Mouse (Mus musculus) brain, embryonic 14.5 days (tissue): ENCODE data around the gene Xpo4.

Source experiments
- CTCF ChIP-seq: fragments of 200-500 bp; IDR thresholded peaks from 2 replicates; pipeline ENCODE4 v1.5.1; 2012; ENCODE audit warnings: inconsistent platforms, mild to moderate bottlenecking, moderate library complexity, borderline replicate concordance; ENCODE audit not compliant: insufficient read depth, insufficient read length; ENCODE audit errors: extremely low read depth
- POLR2A ChIP-seq: fragments of 200-500 bp; IDR thresholded peaks from 2 replicates; pipeline ENCODE4 v1.6.1; 2012; ENCODE audit warnings: mild to moderate bottlenecking, inconsistent platforms, borderline replicate concordance; ENCODE audit not compliant: poor library complexity, insufficient read depth, insufficient read length, severe bottlenecking; ENCODE audit errors: extremely low read depth

DNA sequence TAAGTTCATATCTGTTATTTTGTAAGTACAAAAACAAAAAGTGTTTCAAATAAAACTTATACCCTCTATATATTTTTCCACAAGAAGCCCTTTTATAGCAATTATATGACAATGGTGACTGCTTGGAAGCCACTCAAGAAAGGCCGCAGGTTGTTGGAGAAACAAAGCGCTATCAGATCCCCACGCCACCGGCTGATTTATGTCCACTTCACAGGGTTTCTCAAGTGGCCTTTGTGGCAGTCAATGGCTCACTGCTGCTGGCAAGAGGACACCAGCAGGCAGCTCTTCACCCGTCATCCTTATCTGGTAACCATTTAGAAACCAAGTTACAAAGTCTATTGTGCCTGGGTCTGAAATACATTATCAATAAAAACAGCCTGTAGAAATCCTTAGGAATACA lies 31.1 kb downstream of the Xpo4 start:
- TF ChIP-seq CTCF (no peak), POLR2A (no peak)
